Mouse (Mus musculus) liver, embryonic 16.5 days (tissue): ENCODE measurements around the gene 4933424G06Rik. TPM values are rescaled to one million over a fixed set of nuclear protein-coding genes. Genes with fewer than 3 reads are reported as not detected.

ENCODE experiments used
- ATAC-seq: fragments of 200-750 bp; cut with Nextera tagmentation; 2 replicates; pipeline ENCODE4 v1.8.0; 2017; ENCODE audit warnings: low read depth, mild to moderate bottlenecking, moderate number of reproducible peaks, moderate library complexity
- H3K27ac ChIP-seq: fragments of 300-500 bp; sonication (generic); 2 replicates; pipeline ENCODE4 v1.5.1; 2014; ENCODE audit warnings: mild to moderate bottlenecking, low read length
- H3K27me3 ChIP-seq: fragments of 300-500 bp; sonication (generic); 2 replicates; pipeline ENCODE4 v1.6.1; 2014; ENCODE audit warnings: low read depth, low read length, mixed read lengths; ENCODE audit not compliant: control insufficient read depth, insufficient read depth
- H3K36me3 ChIP-seq: fragments of 300-500 bp; sonication (generic); 2 replicates; pipeline ENCODE4 v1.6.1; 2014; ENCODE audit warnings: mild to moderate bottlenecking; ENCODE audit not compliant: control insufficient read depth, insufficient read depth
- H3K4me1 ChIP-seq: fragments of 300-500 bp; sonication (generic); 2 replicates; pipeline ENCODE4 v1.6.1; 2014; ENCODE audit warnings: low read depth, low read length, mixed read lengths; ENCODE audit not compliant: control insufficient read depth
- H3K4me2 ChIP-seq: fragments of 300-500 bp; sonication (generic); 2 replicates; pipeline ENCODE4 v1.6.1; 2014; ENCODE audit warnings: low read depth, low read length, mixed read lengths
- H3K4me3 ChIP-seq: fragments of 300-500 bp; sonication (generic); 2 replicates; pipeline ENCODE4 v1.5.1; 2014; ENCODE audit warnings: low read depth, mild to moderate bottlenecking, low read length
- H3K9ac ChIP-seq: fragments of 300-500 bp; sonication (generic); 2 replicates; pipeline ENCODE4 v1.6.1; 2014; ENCODE audit warnings: low read depth, low read length
- H3K9me3 ChIP-seq: fragments of 300-500 bp; sonication (generic); replicated peaks from 2 replicates; pipeline ENCODE4 v1.6.1; 2016; ENCODE audit warnings: low read length; ENCODE audit not compliant: control insufficient read depth
- WGBS: fragments of 180-500 bp; shearing (Covaris S2); extraction: QIAGEN DNeasy Blood & Tissue Kit; methylation state at CpG from one replicate; pipeline ENCODE4 v1.1.7; 2014; ENCODE audit not compliant: insufficient replicate concordance; 5-methylcytosine and 5-hydroxymethylcytosine counted together
- microRNA-seq: library from miRNA; unstranded; fragments of <30 nt; microRNA quantifications from one replicate; pipeline ENCODE4, GENCODE M21; 2016
- polyA plus RNA-seq: library from polyadenylated mRNA; unstranded; fragments of >200 nt; fragmentation: Nextera tagmentation; extraction: Ambion mirVana; gene quantifications from 2 replicates; pipeline ENCODE4 v1.2.1, GENCODE M21; 2015

The 4933424G06Rik gene
- polyA plus RNA-seq, 1 experiment from 2014 or later, result not detected

GRCm38 (mm10) chr1:36800379-36801011 lies 90.5 kb downstream of the 4933424G06Rik start:
- no peaks in the 10 kb centered on the region for H3K9me3 ChIP-seq
- peaks cover 85% of the 10 kb centered on the region for H3K36me3 ChIP-seq
- 69% methylated on average over 3 of the region's 3 CpGs for WGBS
- no peak overlapping the region for H3K4me3 ChIP-seq
- ATAC-seq, result no peak
- H3K27ac ChIP-seq, result no peak overlapping the region
- no peak overlapping the region for H3K4me2 ChIP-seq
- no peaks in the 10 kb centered on the region for H3K4me1 ChIP-seq
- no peak overlapping the region for H3K9ac ChIP-seq
- H3K27me3 ChIP-seq, result no peaks in the 10 kb centered on the region

- Histone ChIP-seq H3K4me1 (no peaks in the 10 kb centered on the region), H3K27me3 (no peaks in the 10 kb centered on the region), H3K4me2 (no peak overlapping the region), H3K4me3 (no peak overlapping the region), H3K36me3 (peaks cover 83% of the 10 kb centered on the region), H3K9ac (no peak overlapping the region), H3K27ac (no peak overlapping the region), H3K9me3 (no peaks in the 10 kb centered on the region)
- ATAC-seq, result no peak
- 82% methylated on average over 9 of the region's 9 CpGs for WGBS
These were observed 94.3 kb downstream of the 4933424G06Rik start for GRCm38 (mm10) chr1:36804259-36804658.

DNA sequence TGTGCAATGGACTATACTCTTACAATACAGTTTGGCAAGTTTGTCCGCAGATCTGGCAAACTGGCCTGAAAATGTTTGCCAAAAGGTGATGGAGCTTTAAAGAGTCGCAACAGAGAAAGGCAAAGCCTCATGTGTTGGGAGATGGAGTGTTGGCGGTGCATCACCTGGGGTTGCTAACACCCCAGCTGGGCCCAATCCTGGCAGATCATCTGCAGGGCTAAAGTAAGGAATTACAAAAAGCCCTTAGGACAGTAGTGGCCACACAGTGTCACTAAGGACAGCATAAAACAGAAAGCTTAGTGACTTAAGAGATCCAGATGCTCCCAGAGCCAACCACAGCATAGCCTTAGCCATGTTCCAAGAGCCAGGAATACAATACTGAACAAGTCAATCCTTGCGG lies 94.9 kb downstream of the 4933424G06Rik start:
- no peak overlapping the region for H3K9ac ChIP-seq
- WGBS, result 95% methylated on average over 4 of the region's 4 CpGs
- H3K27ac ChIP-seq, result no peak overlapping the region
- no peaks in the 10 kb centered on the region for H3K4me1 ChIP-seq
- no peaks in the 10 kb centered on the region for H3K9me3 ChIP-seq
- H3K4me2 ChIP-seq, result no peak overlapping the region
- no peak overlapping the region for H3K4me3 ChIP-seq
- no peaks in the 10 kb centered on the region for H3K27me3 ChIP-seq
- no peak for ATAC-seq
- peaks cover 81% of the 10 kb centered on the region for H3K36me3 ChIP-seq

- no peak overlapping the region for H3K4me2 ChIP-seq
- no peaks in the 10 kb centered on the region for H3K27me3 ChIP-seq
- no peaks in the 10 kb centered on the region for H3K9me3 ChIP-seq
- no peak overlapping the region for H3K4me3 ChIP-seq
- H3K9ac ChIP-seq, result no peak overlapping the region
- no peak for ATAC-seq
- no peak overlapping the region for H3K27ac ChIP-seq
- H3K36me3 ChIP-seq, result peaks cover 85% of the 10 kb centered on the region
- H3K4me1 ChIP-seq, result no peaks in the 10 kb centered on the region
- 91% methylated on average over 7 of the region's 7 CpGs for WGBS
These were observed 96.4 kb downstream of the 4933424G06Rik start for GRCm38 (mm10) chr1:36806181-36806905.

- no peaks in the 10 kb centered on the region for H3K4me1 ChIP-seq
- WGBS, result 86% methylated on average over 1 of the region's 1 CpGs
- H3K36me3 ChIP-seq, result peaks cover 85% of the 10 kb centered on the region
- H3K4me2 ChIP-seq, result no peak overlapping the region
- H3K27ac ChIP-seq, result no peak overlapping the region
- H3K9ac ChIP-seq, result no peak overlapping the region
- ATAC-seq, result no peak
- H3K4me3 ChIP-seq, result no peak overlapping the region
- no peaks in the 10 kb centered on the region for H3K9me3 ChIP-seq
- H3K27me3 ChIP-seq, result no peaks in the 10 kb centered on the region
These were observed 97.1 kb downstream of the 4933424G06Rik start for GRCm38 (mm10) chr1:36807086-36807485.

Small RNAs within 50 kb of the gene (microRNA-seq; reads per million reads assigned to microRNA genes)
- not detected for gene Gm24133

Other genes with a start within 250 kb of the 4933424G06Rik start
- gene Cnnm4, start 238.5 kb upstream of the 4933424G06Rik start, polyA plus RNA-seq, result 2.5 and 2.7 TPM in 2 replicates
- 0.91 and 1.1 TPM in 2 replicates for gene Cnnm3, start 198.3 kb upstream of the 4933424G06Rik start, polyA plus RNA-seq
- 3.2 and 4.3 TPM in 2 replicates for gene Ankrd23, start 173.3 kb upstream of the 4933424G06Rik start, polyA plus RNA-seq
- gene Gm42417, start 170.7 kb upstream of the 4933424G06Rik start, polyA plus RNA-seq, result not detected in 2 replicates
- gene Ankrd39, start 162.7 kb upstream of the 4933424G06Rik start, polyA plus RNA-seq, result 5.4 and 6.7 TPM in 2 replicates
- 1.5 and 2.0 TPM in 2 replicates for gene Sema4c, start 151.8 kb upstream of the 4933424G06Rik start, polyA plus RNA-seq
- gene Fam178b, start 27.0 kb upstream of the 4933424G06Rik start, polyA plus RNA-seq, result 0.14 and 0.37 TPM in 2 replicates
- 371 and 385 TPM in 2 replicates for gene Cox5b, start 18.7 kb upstream of the 4933424G06Rik start, polyA plus RNA-seq
- gene Actr1b, start 4.3 kb downstream of the 4933424G06Rik start, polyA plus RNA-seq, result 25.4 and 26.0 TPM in 2 replicates
- 0.19 TPM in 2 replicates for gene Zap70, start 51.6 kb downstream of the 4933424G06Rik start, polyA plus RNA-seq
- 7.7 and 8.8 TPM in 2 replicates for gene Tmem131, start 233.5 kb downstream of the 4933424G06Rik start, polyA plus RNA-seq